Mouse (Mus musculus) stomach, postnatal 0 days (tissue): ENCODE data around the gene Ptgfrn. TPM values are rescaled to one million over a fixed set of nuclear protein-coding genes. Genes with fewer than 3 reads are reported as not detected.

ENCODE experiments used
- ATAC-seq: fragments of 200-750 bp; cut with Nextera tagmentation; 2 replicates; pipeline ENCODE4 v1.8.0; 2017; ENCODE audit not compliant: low FRiP score, low TSS enrichment
- DNase-seq: peaks from one replicate; pipeline ENCODE4 v3.0.0-alpha.2; 2016; ENCODE audit warnings: low spot score
- H3K27ac ChIP-seq: fragments of 300-500 bp; sonication (generic); replicated peaks from 2 replicates; pipeline ENCODE4 v1.5.1; 2014; ENCODE audit warnings: mild to moderate bottlenecking, control low read depth
- H3K27me3 ChIP-seq: fragments of 300-500 bp; sonication (generic); 2 replicates; pipeline ENCODE4 v1.6.1; 2014; ENCODE audit warnings: low read length; ENCODE audit not compliant: control insufficient read depth, insufficient read depth
- H3K36me3 ChIP-seq: fragments of 300-500 bp; sonication (generic); 2 replicates; pipeline ENCODE4 v1.6.1; 2014; ENCODE audit warnings: low read length, mixed read lengths; ENCODE audit not compliant: control insufficient read depth, insufficient read depth
- H3K4me1 ChIP-seq: fragments of 300-500 bp; sonication (generic); replicated peaks from 2 replicates; pipeline ENCODE4 v1.6.1; 2014; ENCODE audit warnings: antibody characterized with exemption; ENCODE audit not compliant: control insufficient read depth, insufficient read depth
- H3K4me2 ChIP-seq: fragments of 300-500 bp; sonication (generic); replicated peaks from 2 replicates; pipeline ENCODE4 v1.6.1; 2014; ENCODE audit warnings: low read depth, mild to moderate bottlenecking, control low read depth, moderate library complexity
- H3K4me3 ChIP-seq: fragments of 300-500 bp; sonication (generic); 2 replicates; pipeline ENCODE4 v1.5.1; 2014; ENCODE audit warnings: low read depth, low read length, control low read depth
- H3K9ac ChIP-seq: fragments of 300-500 bp; sonication (generic); 2 replicates; pipeline ENCODE4 v1.6.1; 2014; ENCODE audit warnings: mild to moderate bottlenecking, low read length, control low read depth, mixed read lengths
- H3K9me3 ChIP-seq: fragments of 300-500 bp; sonication (generic); 2 replicates; pipeline ENCODE4 v1.6.1; 2016; ENCODE audit warnings: low read length; ENCODE audit not compliant: control insufficient read depth
- CTCF ChIP-seq: IDR thresholded peaks from 2 replicates; pipeline ENCODE4 v1.5.1; 2016; ENCODE audit warnings: antibody characterized with exemption, low read depth, mild to moderate bottlenecking, moderate library complexity
- EP300 ChIP-seq: optimal IDR thresholded peaks from 2 replicates; pipeline ENCODE3; 2016; ENCODE audit warnings: antibody characterized with exemption
- WGBS: fragments of 180-500 bp; shearing (Covaris S2); extraction: QIAGEN DNeasy Blood & Tissue Kit; methylation state at CpG from one replicate; pipeline ENCODE4 v1.1.7; 2014; 5-methylcytosine and 5-hydroxymethylcytosine counted together
- polyA plus RNA-seq: library from polyadenylated mRNA; unstranded; fragments of >200 nt; fragmentation: Nextera tagmentation; extraction: Ambion mirVana; gene quantifications from 2 replicates; pipeline ENCODE4 v1.2.1, GENCODE M21; 2015

The Ptgfrn gene
- polyA plus RNA-seq, 1 experiment from 2014 or later, result 5.8 TPM

DNA sequence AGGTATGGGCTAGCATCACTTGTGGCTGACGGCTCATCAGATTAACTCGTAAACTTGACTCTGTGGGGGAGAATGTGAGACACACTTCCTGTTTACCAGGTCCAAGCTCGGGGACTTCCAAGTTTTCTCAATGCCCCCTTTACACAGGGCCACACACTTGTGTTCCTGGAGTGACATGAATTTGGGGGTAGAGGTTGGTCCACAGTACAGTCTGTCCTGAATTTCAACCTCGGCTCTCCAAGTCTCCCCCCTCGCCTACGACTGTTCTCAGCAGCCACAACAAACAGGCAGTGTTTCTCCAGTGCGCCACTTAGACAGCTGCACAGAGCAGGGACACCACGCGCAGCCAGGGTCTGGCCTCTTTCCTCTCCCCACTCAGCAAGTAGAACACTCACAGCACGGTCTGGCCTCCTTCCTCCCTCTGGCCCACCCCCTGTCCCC, 97.9 kb downstream of the Ptgfrn start:
- Histone ChIP-seq H3K9me3 (no peaks in the 10 kb centered on the region), H3K4me1 (no peaks in the 10 kb centered on the region), H3K4me2 (no peak overlapping the region), H3K36me3 (no peaks in the 10 kb centered on the region), H3K4me3 (no peak overlapping the region), H3K9ac (no peak overlapping the region), H3K27ac (no peak overlapping the region), H3K27me3 (no peaks in the 10 kb centered on the region)
- DNase-seq (no peak), ATAC-seq (peak; percentile 27; the same call in 1 of the 2 replicates)
- 59% methylated on average over 10 of the region's 10 CpGs for WGBS
- no peak for TF ChIP-seq CTCF
- TF ChIP-seq EP300, result no peak

DNA sequence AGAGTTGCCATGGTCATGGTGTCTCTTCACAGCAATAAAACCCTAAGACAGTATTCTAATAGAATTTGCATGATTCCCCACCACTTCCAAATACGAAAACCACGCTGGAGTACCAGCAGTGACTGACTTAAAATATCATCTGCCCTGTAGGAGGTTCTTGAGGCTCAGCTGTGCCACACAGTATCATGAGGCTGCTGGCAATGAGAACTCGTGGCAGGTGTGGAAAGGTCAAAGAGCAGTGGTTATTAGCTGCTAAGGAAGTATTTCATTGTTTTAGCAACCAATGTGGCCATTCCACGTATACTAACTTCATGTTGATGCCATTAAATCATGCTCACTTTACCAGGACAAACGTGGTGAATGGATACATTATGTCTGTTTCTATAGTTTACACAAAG, 98.9 kb downstream of the Ptgfrn start:
- 60% methylated on average over 5 of the region's 5 CpGs for WGBS
- no peak for ATAC-seq

DNA sequence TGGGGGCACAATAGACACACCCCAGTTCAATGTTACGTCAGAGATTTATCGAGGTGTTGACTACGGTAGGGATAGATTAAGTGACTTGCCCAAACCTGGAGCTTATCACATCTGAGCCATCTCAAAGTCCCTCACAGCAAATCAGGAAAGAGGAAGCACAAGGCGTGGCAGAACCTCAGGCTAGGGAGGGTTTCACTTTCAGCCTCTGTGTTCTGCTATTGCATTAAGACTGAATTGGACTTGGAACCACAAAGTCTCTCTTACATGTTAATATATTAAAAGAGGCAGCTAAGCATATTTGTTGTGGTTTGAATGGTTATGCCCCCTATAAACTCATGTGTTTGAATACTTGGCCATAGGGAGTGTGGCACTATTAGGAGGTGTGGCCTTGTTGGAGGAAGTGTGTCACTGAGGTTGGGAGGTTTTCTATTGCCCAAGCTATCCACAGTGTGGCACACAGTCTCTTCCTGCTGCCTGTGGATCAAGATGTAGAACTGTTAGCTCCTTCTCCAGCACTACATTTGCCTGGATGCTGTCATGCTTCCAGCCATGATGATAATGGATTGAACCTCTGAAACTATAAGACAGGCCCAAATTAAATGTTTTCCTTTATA, 99.4 kb downstream of the Ptgfrn start:
- Histone ChIP-seq H3K27me3 (no peaks in the 10 kb centered on the region), H3K4me2 (no peak overlapping the region), H3K27ac (no peak overlapping the region), H3K36me3 (no peaks in the 10 kb centered on the region), H3K9ac (no peak overlapping the region), H3K4me1 (no peaks in the 10 kb centered on the region), H3K4me3 (no peak overlapping the region), H3K9me3 (no peaks in the 10 kb centered on the region)
- WGBS, result 72% methylated on average over 4 of the region's 4 CpGs
- no peak for DNase-seq
- TF ChIP-seq EP300, result peak; percentile 25
- TF ChIP-seq CTCF, result peak; percentile 52
- ATAC-seq, result peak; percentile 81

More for the DNA sequence above, 98.9 kb downstream of the Ptgfrn start:
- TF ChIP-seq EP300 (no peak), CTCF (no peak)
- Histone ChIP-seq H3K27ac (no peak overlapping the region), H3K36me3 (no peaks in the 10 kb centered on the region), H3K4me2 (no peak overlapping the region), H3K27me3 (no peaks in the 10 kb centered on the region), H3K4me3 (no peak overlapping the region), H3K9ac (no peak overlapping the region), H3K9me3 (no peaks in the 10 kb centered on the region), H3K4me1 (no peaks in the 10 kb centered on the region)
- DNase-seq, result no peak

DNA sequence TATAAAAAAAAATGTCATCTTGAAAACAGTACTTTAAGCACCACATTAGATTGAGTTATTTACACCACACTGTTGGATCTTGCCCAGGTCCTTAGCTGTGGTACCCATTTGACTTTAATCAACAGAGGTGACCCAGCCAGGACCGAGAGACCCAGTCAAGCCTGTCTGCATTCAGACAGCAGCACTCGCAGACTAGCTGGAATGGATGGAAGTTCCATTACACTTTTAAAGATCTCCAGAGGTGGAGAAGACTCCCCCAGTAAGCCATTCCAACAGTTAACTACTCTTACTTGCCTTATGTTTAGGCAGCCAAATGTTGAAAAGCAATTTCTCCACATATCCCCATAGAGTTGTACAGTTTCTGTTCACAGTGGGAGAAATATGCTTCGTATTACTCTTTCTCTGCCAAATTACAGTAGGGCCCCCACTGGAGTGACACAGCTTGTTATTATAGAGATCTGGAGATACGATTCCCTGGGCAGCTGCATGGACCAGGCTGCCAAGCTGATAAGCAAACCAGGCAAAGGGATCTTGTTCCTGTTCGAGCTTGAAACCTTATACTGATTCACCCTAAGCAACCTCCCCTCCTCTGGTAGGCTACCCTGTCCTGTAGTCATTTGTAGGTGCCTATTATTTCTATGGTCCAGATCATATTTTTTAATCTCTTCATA, 102.8 kb downstream of the Ptgfrn start:
- Histone ChIP-seq H3K4me1 (no peaks in the 10 kb centered on the region), H3K4me3 (no peak overlapping the region), H3K27ac (no peak overlapping the region), H3K9me3 (no peaks in the 10 kb centered on the region), H3K27me3 (no peaks in the 10 kb centered on the region), H3K9ac (no peak overlapping the region), H3K4me2 (no peak overlapping the region), H3K36me3 (no peaks in the 10 kb centered on the region)
- DNase-seq (no peak), ATAC-seq (no peak)
- WGBS, result 51% methylated on average over 5 of the region's 5 CpGs
- TF ChIP-seq EP300 (no peak), CTCF (no peak)

DNA sequence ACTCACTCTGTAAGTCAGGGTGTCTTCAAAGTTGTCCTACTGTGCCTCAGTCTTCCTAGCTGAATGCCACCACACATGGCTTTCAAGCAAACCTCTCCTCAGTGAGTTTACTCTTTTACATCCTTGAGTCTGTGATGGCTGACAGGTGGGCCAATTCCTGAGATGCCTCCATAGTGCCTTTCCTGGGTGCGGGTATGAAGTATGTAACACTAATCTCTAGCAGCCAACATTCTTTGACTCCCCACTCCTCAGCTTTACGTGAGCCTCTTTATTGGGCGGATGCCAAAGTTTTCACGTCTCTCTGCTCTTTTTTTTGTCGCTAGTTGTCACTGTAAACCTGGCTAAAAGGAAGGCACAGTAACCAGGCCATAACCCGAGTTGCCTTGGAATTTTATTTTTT, 104.7 kb downstream of the Ptgfrn start:
- Histone ChIP-seq H3K4me3 (no peak overlapping the region), H3K4me2 (no peak overlapping the region), H3K9ac (no peak overlapping the region), H3K9me3 (no peaks in the 10 kb centered on the region), H3K27me3 (no peaks in the 10 kb centered on the region), H3K4me1 (no peaks in the 10 kb centered on the region), H3K36me3 (no peaks in the 10 kb centered on the region), H3K27ac (no peak overlapping the region)
- no peak for ATAC-seq
- WGBS, result 68% methylated on average over 6 of the region's 6 CpGs
- TF ChIP-seq EP300 (no peak), CTCF (no peak)
- no peak for DNase-seq

DNA sequence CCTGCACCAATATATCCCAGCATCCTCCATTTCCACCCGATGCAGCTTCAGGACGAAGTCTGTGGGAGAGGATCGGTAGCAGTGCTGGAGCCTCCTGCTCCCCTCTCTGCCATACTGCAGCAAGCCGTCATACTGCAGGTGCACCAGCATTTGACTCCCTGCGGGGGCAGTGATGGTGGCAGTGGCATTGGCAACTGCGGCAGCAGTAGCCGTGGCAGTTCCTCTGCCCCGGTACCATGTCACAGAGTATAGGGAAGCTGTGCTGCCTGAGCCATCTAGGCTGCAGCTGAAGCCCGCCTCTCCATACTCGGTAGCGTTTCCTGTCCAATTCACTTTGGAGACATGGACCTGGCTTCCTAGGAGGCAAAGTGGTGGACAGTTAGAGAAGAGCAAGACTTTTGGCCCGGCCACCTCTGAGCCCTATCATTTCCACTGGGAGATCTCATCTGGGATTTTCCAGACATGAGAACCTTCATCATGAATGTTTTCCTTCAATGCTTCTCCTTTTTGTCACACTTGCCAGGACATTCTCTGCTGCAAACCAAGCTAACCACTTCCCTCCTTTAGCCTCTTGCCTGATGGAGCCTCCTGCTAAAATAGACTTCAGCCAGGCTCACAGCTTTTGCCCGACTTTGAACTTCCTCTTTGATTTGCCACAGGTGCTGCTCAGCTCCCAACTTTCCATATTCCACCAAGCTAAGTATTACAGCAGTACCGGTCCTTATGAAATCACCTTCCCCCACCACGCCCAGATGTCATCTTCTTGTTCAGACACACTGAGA, 106.3 kb downstream of the Ptgfrn start:
- H3K27me3 ChIP-seq, result no peaks in the 10 kb centered on the region
- no peak overlapping the region for H3K27ac ChIP-seq
- H3K4me3 ChIP-seq, result no peak overlapping the region
- TF ChIP-seq EP300 (no peak), CTCF (no peak)
- ATAC-seq (no peak), DNase-seq (no peak)
- no peaks in the 10 kb centered on the region for H3K4me1 ChIP-seq
- no peak overlapping the region for H3K9ac ChIP-seq
- H3K4me2 ChIP-seq, result no peak overlapping the region
- H3K36me3 ChIP-seq, result no peaks in the 10 kb centered on the region
- no peaks in the 10 kb centered on the region for H3K9me3 ChIP-seq
- 86% methylated on average over 15 of the region's 15 CpGs for WGBS
